Mouse (Mus musculus) G1E (cell line): ENCODE measurements around the gene Patl1. TPM values are rescaled to one million over a fixed set of nuclear protein-coding genes. Genes with fewer than 3 reads are reported as not detected.

Source experiments
- ATAC-seq: 2 replicates; pipeline ENCODE4 v1.8.0; 2016; ENCODE audit warnings: mild to moderate bottlenecking; ENCODE audit not compliant: insufficient number of reproducible peaks, poor library complexity, low FRiP score, severe bottlenecking; ENCODE audit errors: extremely low read depth
- DNase-seq: peaks from one replicate; pipeline ENCODE4 v3.0.0; 2012; ENCODE audit warnings: low spot score
- H3K27me3 ChIP-seq: 2 replicates; pipeline ENCODE4 v1.6.1; 2012; ENCODE audit warnings: mild to moderate bottlenecking, low read length, inconsistent platforms; ENCODE audit not compliant: insufficient read depth
- H3K36me3 ChIP-seq: replicated peaks from 2 replicates; pipeline ENCODE3; 2012; ENCODE audit warnings: mild to moderate bottlenecking, inconsistent platforms
- H3K4me1 ChIP-seq: 2 replicates; pipeline ENCODE4 v1.6.1; 2012; ENCODE audit warnings: low read depth, low read length, inconsistent platforms, mixed read lengths; ENCODE audit not compliant: insufficient read depth
- H3K4me3 ChIP-seq: 2 replicates; pipeline ENCODE4 v1.5.1; 2012; ENCODE audit warnings: low read depth, mild to moderate bottlenecking, inconsistent platforms, low read length, moderate library complexity, mixed read lengths
- H3K9me3 ChIP-seq: replicated peaks from 2 replicates; pipeline ENCODE4 v1.6.1; 2012; ENCODE audit warnings: inconsistent platforms
- CTCF ChIP-seq: IDR thresholded peaks from 2 replicates; pipeline ENCODE4 v1.5.1; 2012; ENCODE audit warnings: low read depth, low read length, inconsistent platforms, mixed read lengths
- GATA1 ChIP-seq: IDR thresholded peaks from 2 replicates; pipeline ENCODE4 v1.6.1; 2012; ENCODE audit warnings: borderline replicate concordance, low read length, inconsistent platforms, mixed read lengths
- GATA2 ChIP-seq: IDR thresholded peaks from 2 replicates; pipeline ENCODE4 v1.6.1; 2012; ENCODE audit warnings: low read depth, low read length, inconsistent platforms, borderline replicate concordance
- POLR2AphosphoS5 ChIP-seq: IDR thresholded peaks from 2 replicates; pipeline ENCODE4 v1.6.1; 2012; ENCODE audit warnings: low read depth, low read length, inconsistent platforms; ENCODE audit not compliant: insufficient replicate concordance
- TAL1 ChIP-seq: conservative IDR thresholded peaks from 2 replicates; pipeline ENCODE4 v1.6.1; 2012; ENCODE audit warnings: low read depth, low read length, inconsistent platforms, mixed read lengths
- polyA plus RNA-seq: library from polyadenylated mRNA; stranded (reverse); fragments of >175 nt; gene quantifications from 2 replicates; pipeline ENCODE4 v1.2.3, GENCODE M21; 2012
- total RNA-seq, 2 experiments: library from RNA; stranded (forward) in 1 of 2; stranded (reverse) in 1 of 2; fragments of 200-1000 nt in 1 of 2; fragments of >200 nt in 1 of 2; fragmentation: Nextera tagmentation in 1 of 2; gene quantifications; 2 replicates each; pipeline ENCODE4 v1.2.3; 2014 to 2017

Gene Patl1
- total and polyA plus RNA-seq, 3 experiments = 17.7 to 59.4 (median 20.4) TPM

DNA sequence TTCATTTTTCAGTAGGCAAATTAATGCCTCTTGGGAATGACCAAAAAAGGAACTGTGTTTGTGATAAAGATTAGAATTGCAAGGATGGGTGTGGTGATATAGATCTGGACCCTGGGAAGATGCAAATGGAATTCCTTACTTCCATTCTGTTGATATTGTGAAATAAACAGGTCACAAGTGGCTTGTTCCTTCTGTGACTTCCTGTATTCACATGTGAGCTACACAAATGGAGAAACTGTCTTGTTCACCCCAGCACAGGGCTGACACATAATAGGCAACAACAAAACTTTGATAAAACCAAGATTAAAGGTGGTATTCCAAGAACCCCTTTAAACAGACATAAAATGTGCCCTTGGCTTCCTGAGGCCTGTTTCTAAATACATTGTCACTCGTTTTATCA is 37.7 kb downstream of the Patl1 start:
- no peak overlapping the region for H3K4me3 ChIP-seq
- peaks cover 6% of the 10 kb centered on the region; the same call in 1 of the 2 replicates for H3K4me1 ChIP-seq
- no peak for DNase-seq
- H3K27me3 ChIP-seq = peaks cover 10% of the 10 kb centered on the region
- H3K36me3 ChIP-seq = peaks cover 19% of the 10 kb centered on the region
- no peaks in the 10 kb centered on the region for H3K9me3 ChIP-seq
- ATAC-seq = no peak
- TF ChIP-seq GATA1 (no peak), POLR2AphosphoS5 (no peak), TAL1 (no peak), GATA2 (no peak), CTCF (no peak)

DNA sequence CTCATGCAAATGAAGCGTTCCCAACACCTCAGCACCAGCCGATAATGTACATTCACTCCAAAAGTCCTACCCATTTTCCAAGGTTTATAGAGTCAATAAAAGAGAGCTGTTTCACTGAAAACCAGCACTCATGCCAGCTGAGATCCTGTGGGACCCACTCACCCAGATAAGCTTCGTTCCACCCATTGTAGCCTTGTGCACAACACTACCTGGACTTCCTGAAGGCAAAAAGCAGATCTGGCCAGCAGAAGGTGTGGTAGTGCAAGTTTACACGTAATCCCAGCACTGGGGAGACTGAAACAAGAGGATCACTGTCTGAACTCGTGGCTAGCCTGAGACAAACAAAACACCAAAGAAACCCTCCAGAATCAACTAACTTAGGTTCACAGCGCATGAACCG is 38.5 kb downstream of the Patl1 start:
- Histone ChIP-seq H3K36me3 (peaks cover 11% of the 10 kb centered on the region), H3K4me3 (no peak overlapping the region), H3K9me3 (no peaks in the 10 kb centered on the region), H3K27me3 (peaks cover 10% of the 10 kb centered on the region), H3K4me1 (peaks cover 6% of the 10 kb centered on the region; the same call in 1 of the 2 replicates)
- TF ChIP-seq POLR2AphosphoS5 (no peak), GATA1 (no peak), GATA2 (no peak), TAL1 (no peak), CTCF (no peak)
- ATAC-seq = no peak
- DNase-seq = no peak

DNA sequence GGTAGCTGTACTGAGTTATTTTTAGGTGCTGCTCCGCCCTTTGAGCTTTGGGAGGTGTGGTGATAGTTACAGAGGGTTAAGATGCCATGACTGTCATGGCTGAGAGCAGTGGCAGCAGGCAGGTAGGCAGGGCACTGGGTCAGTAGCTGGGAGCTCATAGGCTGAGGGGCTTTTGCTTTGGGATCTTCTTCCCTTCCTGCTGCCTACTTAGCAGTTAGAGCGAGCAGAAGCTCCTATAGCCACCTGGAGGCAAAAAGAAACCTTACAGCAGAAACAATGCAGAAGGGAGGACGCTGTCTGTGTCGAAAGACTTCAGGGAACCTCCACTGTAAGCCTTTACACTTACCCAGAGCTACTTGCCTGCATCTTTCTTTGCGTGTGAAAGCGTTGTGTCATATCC is 42.0 kb downstream of the Patl1 start:
- H3K4me3 ChIP-seq = no peak overlapping the region; the same call in 1 of the 2 replicates
- DNase-seq (no peak), ATAC-seq (no peak)
- peaks cover 14% of the 10 kb centered on the region for H3K27me3 ChIP-seq
- TF ChIP-seq POLR2AphosphoS5 (no peak), GATA2 (no peak), CTCF (no peak), TAL1 (no peak), GATA1 (no peak)
- no peaks in the 10 kb centered on the region for H3K36me3 ChIP-seq
- peaks cover 6% of the 10 kb centered on the region; the same call in 1 of the 2 replicates for H3K4me1 ChIP-seq
- no peaks in the 10 kb centered on the region for H3K9me3 ChIP-seq

DNA sequence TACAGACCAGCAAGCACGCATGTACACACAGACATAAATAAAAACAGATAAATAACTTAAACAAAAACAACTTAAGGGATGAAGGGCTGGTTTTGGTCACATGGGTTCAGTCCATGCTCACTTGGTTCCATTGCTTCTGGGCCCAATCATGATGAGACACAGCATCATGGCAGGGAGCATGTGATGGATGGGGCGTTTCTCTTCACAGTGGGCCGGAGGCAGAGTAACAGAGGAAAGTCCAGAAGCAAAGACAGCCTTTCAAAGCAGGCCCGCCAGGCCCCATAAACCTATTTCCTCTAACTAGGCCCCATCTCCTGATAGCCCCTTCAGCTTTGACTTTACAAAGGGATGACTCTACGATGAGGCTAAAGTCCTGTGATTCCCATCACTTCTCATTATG is 44.4 kb downstream of the Patl1 start:
- H3K27me3 ChIP-seq = peaks cover 17% of the 10 kb centered on the region
- no peaks in the 10 kb centered on the region for H3K9me3 ChIP-seq
- TF ChIP-seq TAL1 (no peak), GATA2 (no peak), GATA1 (no peak), CTCF (no peak), POLR2AphosphoS5 (no peak)
- no peak overlapping the region for H3K4me3 ChIP-seq
- no peak for DNase-seq
- no peaks in the 10 kb centered on the region for H3K36me3 ChIP-seq
- ATAC-seq = no peak
- peaks cover 3% of the 10 kb centered on the region; the same call in 1 of the 2 replicates for H3K4me1 ChIP-seq

DNA sequence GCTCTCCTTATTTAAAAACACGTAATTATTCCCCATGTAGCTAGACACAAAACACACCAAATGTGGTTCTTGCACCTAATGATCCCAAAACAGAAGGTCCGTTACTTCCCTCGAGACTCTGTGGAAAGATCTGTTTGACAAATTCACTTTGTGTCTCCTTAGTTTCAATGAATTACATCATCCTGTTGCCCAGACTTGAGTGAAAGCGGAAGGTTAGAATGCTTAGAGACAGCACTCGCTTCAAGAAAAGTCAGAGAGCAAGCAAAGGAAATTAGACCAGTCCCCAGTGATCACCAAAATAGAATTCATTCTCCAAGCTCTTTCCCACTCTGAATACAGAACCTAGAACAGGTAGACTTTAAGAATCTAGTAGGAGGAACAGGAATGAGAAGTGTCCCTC is 45.2 kb downstream of the Patl1 start:
- no peak for ATAC-seq
- TF ChIP-seq POLR2AphosphoS5 (no peak), TAL1 (no peak), GATA1 (no peak), CTCF (no peak), GATA2 (no peak)
- no peaks in the 10 kb centered on the region for H3K36me3 ChIP-seq
- H3K4me1 ChIP-seq = peaks cover 3% of the 10 kb centered on the region; the same call in 1 of the 2 replicates
- H3K27me3 ChIP-seq = peaks cover 13% of the 10 kb centered on the region
- no peaks in the 10 kb centered on the region for H3K9me3 ChIP-seq
- DNase-seq = no peak
- no peak overlapping the region for H3K4me3 ChIP-seq

DNA sequence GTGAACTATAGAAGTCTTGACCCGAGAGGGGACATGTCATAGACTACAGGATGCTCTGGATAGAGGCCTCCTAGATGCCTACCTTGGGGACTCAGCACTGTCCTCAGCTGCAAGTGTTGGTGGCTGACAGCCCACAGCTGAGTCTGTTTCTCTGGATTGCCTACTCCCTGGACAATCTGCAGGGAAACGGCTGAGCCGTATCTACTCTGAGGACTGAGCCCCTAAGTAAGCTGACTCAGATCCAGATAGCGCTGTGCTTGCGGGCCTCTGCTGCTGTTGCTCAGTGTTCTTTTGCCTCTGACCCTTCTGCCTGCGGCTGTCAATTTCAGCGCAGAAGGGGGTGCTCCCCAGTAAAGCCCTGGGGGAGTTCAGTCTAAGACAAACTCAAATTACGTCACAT is 45.6 kb downstream of the Patl1 start:
- H3K36me3 ChIP-seq = no peaks in the 10 kb centered on the region
- H3K4me1 ChIP-seq = peaks cover 5% of the 10 kb centered on the region; the same call in 1 of the 2 replicates
- no peak for TF ChIP-seq TAL1
- TF ChIP-seq POLR2AphosphoS5 = no peak
- TF ChIP-seq GATA2 = no peak
- no peak for TF ChIP-seq GATA1
- no peak for TF ChIP-seq CTCF
- no peaks in the 10 kb centered on the region for H3K9me3 ChIP-seq
- no peak for DNase-seq
- no peak overlapping the region for H3K4me3 ChIP-seq
- H3K27me3 ChIP-seq = peaks cover 13% of the 10 kb centered on the region
- ATAC-seq = no peak
